Mouse (Mus musculus) myocyte (in vitro differentiated cells): ENCODE measurements around the gene Inafm2. TPM values are rescaled to one million over a fixed set of nuclear protein-coding genes. Genes with fewer than 3 reads are reported as not detected.

Source experiments
- H3K27me3 ChIP-seq: one replicate; pipeline ENCODE4 v1.6.1; 2011; ENCODE audit not compliant: control insufficient read depth, insufficient read depth, insufficient read length
- H3K36me3 ChIP-seq: one replicate; pipeline ENCODE4 v1.6.1; 2011; ENCODE audit not compliant: control insufficient read depth, insufficient read depth
- H3K4me2 ChIP-seq: one replicate; pipeline ENCODE4 v1.6.1; 2011; ENCODE audit warnings: low read depth, control low read depth
- H3K4me3 ChIP-seq: one replicate; pipeline ENCODE4 v1.5.1; 2011; ENCODE audit warnings: mild to moderate bottlenecking, control low read depth, moderate library complexity
- H3K79me2 ChIP-seq: one replicate; pipeline ENCODE4 v1.6.1; 2011; ENCODE audit not compliant: control insufficient read depth, insufficient read depth
- H3ac ChIP-seq: one replicate; pipeline ENCODE4 v1.6.1; 2011; ENCODE audit not compliant: control insufficient read depth, insufficient read length
- CEBPB ChIP-seq: IDR thresholded peaks from 2 replicates; pipeline ENCODE4 v1.6.1; 2011; ENCODE audit warnings: mild to moderate bottlenecking, moderate library complexity; ENCODE audit not compliant: poor library complexity, insufficient read depth, severe bottlenecking
- E2F4 ChIP-seq: IDR thresholded peaks from one replicate; pipeline ENCODE4 v1.6.1; 2011; ENCODE audit warnings: mild to moderate bottlenecking, control low read depth, moderate library complexity; ENCODE audit not compliant: insufficient read depth
- MAX ChIP-seq: IDR thresholded peaks from one replicate; pipeline ENCODE4 v1.6.1; 2011; ENCODE audit warnings: low read depth, mild to moderate bottlenecking, control low read depth
- MYOD1 ChIP-seq, 3 experiments: IDR thresholded peaks; one replicate each; pipeline ENCODE4 v1.6.1; 2011; ENCODE audit warnings: control low read depth in 2 of 3, low read depth in 2 of 3, mild to moderate bottlenecking in 2 of 3, moderate library complexity in 1 of 3; ENCODE audit not compliant: insufficient read length in 2 of 3, control insufficient read depth in 1 of 3
- MYOG ChIP-seq, 3 experiments: IDR thresholded peaks; one replicate each; pipeline ENCODE4 v1.6.1; 2011; ENCODE audit warnings: control low read depth in 2 of 3, low read depth in 2 of 3, mild to moderate bottlenecking in 2 of 3; ENCODE audit not compliant: insufficient read length in 2 of 3, control insufficient read depth in 1 of 3, insufficient read depth in 1 of 3
- POLR2A ChIP-seq: IDR thresholded peaks from one replicate; pipeline ENCODE4 v1.6.1; 2011; ENCODE audit warnings: low read depth, mild to moderate bottlenecking, control low read depth, moderate library complexity; ENCODE audit not compliant: insufficient read length
- POLR2AphosphoS2 ChIP-seq: IDR thresholded peaks from one replicate; pipeline ENCODE4 v1.6.1; 2011; ENCODE audit warnings: low read depth, control low read depth; ENCODE audit not compliant: insufficient read length
- REST ChIP-seq: IDR thresholded peaks from one replicate; pipeline ENCODE4 v1.6.1; 2011; ENCODE audit warnings: mild to moderate bottlenecking, control low read depth, moderate library complexity; ENCODE audit not compliant: insufficient read depth, insufficient read length
- SRF ChIP-seq: IDR thresholded peaks from one replicate; pipeline ENCODE4 v1.6.1; 2011; ENCODE audit warnings: low read depth; ENCODE audit not compliant: control insufficient read depth, insufficient read length
- TCF12 ChIP-seq: IDR thresholded peaks from one replicate; pipeline ENCODE4 v1.6.1; 2011; ENCODE audit warnings: mild to moderate bottlenecking, control low read depth; ENCODE audit not compliant: poor library complexity, insufficient read depth, severe bottlenecking
- TCF3 ChIP-seq: IDR thresholded peaks from one replicate; pipeline ENCODE4 v1.6.1; 2011; ENCODE audit warnings: low read depth, control low read depth; ENCODE audit not compliant: insufficient read length
- USF1 ChIP-seq: IDR thresholded peaks from one replicate; pipeline ENCODE4 v1.6.1; 2011; ENCODE audit warnings: low read depth, mild to moderate bottlenecking, control low read depth, moderate library complexity
- polyA plus RNA-seq: library from polyadenylated mRNA; unstranded; fragments of >200 nt; fragmentation: generic; extraction: Trizol; gene quantifications from one replicate; pipeline ENCODE4 v1.2.1, GENCODE M21; 2012; ENCODE audit warnings: missing spikeins

Inafm2 gene
- polyA plus RNA-seq, 1 experiment: 10.5 TPM

DNA sequence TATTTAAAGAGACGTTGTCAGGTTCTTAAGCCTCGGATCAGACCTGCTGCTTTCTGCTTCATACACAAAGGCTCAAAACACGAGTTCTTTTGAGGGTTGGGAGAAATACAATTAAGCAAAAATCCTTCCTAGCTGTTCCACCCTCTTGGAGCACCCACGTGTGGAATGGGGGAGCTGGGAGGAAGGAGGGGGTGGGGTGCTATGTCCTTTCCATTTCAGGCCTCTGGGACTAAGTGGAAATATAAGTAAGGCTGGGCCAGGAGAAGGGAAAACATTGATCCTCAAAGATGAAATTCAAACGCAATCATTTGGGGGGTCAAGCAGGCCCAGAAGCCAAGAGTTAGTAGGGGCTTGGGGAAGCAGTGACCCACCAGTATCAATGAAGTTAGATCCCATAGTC is 44.4 kb upstream of the Inafm2 start:
- H3K36me3 ChIP-seq: no peaks in the 10 kb centered on the region
- H3K4me2 ChIP-seq: no peak overlapping the region
- H3K4me3 ChIP-seq: no peak overlapping the region
- no peaks in the 10 kb centered on the region for H3K79me2 ChIP-seq
- H3ac ChIP-seq: no peak overlapping the region
- H3K27me3 ChIP-seq: peaks cover 44% of the 10 kb centered on the region
- TF ChIP-seq USF1 (no peak), TCF3 (no peak), SRF (no peak), POLR2A (no peak), MAX (no peak), POLR2AphosphoS2 (no peak), E2F4 (no peak), TCF12 (no peak), MYOG (IDR thresholded peaks at IDR 0.05; ENCODE audit: control insufficient read depth in 1 of 3, insufficient read depth in 1 of 3, insufficient read length in 2 of 3, low read depth in 2 of 3) (no peak), CEBPB (no peak)

DNA sequence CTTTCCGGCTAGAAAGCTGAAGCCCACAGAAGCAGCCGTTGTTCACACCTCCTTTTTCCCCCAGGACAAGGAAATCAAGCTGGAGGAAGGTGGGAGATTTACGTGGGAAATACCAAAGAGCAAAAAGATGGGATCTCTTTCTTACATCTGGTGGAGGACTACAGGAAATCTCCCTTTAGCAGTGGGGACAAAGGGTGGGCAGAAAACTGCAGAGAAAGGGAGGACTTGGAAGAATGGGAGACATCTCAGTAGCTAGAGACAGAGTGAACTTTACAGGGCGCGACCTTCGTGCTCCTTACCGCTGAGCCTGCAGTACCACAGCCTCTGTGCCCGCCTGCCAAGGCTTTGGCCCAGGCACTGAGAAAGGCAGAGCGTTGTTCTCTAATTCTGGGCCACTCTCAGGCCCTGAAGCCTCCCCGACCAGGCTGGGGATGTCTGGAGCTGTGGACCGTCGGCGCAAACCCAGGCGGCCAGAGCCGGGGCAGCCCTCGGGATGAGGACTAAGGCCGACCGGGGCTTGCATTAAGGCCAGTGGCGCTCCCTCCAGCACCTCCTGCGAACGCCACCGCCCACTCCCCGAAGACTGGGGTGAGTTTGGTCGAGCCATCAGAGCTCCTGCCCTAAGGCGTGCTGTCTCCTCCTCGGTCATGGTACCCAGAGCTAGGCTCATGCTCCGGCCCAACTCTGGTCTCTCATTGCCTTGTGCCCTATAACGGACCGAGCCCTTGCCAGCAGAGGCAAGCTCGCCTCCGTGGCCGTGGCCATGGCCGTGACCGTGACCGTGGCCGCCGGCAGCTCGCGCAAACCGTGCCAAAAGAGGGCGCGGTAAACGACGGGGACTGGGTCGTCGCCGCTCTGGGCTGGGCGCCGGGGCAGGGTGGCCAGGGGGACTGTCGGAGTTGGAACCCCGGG is 43.3 kb upstream of the Inafm2 start:
- H3K4me3 ChIP-seq: no peak overlapping the region

DNA sequence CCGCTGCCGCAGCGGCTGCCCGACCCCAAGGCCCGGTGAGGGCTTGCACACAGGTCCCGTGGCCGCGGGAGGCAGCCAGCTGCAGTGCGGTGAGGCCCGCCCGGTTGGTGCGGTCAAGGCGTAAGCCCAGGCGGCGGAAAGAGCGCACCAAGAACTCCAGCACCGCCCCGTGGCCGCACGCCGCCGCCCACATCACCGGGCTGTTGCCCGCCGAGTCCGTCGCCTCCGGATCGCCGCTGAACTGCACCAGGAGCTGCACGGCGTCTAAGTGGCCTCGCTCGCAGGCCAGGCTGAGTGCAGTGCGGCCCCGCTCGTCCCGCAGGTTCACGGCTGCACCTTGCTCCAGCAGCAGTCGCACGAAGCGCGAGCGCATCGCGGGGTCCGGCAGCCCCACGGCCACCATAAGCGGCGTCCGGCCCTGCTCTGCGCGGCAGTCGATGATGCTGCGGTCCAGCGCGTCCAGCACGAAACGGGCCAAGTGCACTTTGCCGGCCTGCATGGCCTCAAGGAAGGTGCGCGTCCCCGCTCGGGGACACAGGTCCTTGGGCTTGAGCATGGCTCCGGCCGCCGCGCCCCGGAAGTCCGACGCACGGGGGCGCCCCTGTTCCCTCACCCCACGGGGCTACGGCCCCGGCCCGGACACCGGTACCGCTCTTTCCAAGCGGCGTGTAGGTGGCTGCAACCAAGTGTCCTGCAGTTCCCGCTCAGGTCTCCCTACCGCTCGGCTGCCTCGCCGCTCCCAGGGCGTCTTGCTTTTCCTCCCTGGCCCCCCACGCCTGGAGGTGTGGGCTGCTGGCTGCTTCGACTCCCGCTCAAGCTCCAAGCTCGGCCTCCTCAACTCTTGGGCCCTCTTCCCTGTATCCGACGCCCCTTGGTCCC is 42.4 kb upstream of the Inafm2 start:
- TF ChIP-seq POLR2A (no peak), USF1 (no peak), REST (no peak), TCF12 (no peak), CEBPB (no peak), TCF3 (no peak), MYOG (IDR thresholded peaks at IDR 0.05; ENCODE audit: control insufficient read depth in 1 of 3, insufficient read depth in 1 of 3, insufficient read length in 2 of 3, low read depth in 2 of 3) (peak in 2 of 3 experiments; percentile 53 to 76), SRF (no peak), POLR2AphosphoS2 (no peak), MYOD1 (IDR thresholded peaks at IDR 0.05; ENCODE audit: control insufficient read depth in 1 of 3, insufficient read length in 2 of 3, low read depth in 2 of 3) (peak in 2 of 3 experiments; percentile 32 to 47)
- Histone ChIP-seq H3K4me3 (no peak overlapping the region), H3K27me3 (peaks cover 44% of the 10 kb centered on the region), H3K4me2 (peak overlapping the region; percentile 74), H3ac (no peak overlapping the region), H3K79me2 (no peaks in the 10 kb centered on the region), H3K36me3 (no peaks in the 10 kb centered on the region)

More for the DNA sequence above, 43.3 kb upstream of the Inafm2 start:
- no peak for TF ChIP-seq TCF12
- TF ChIP-seq MYOG (IDR thresholded peaks at IDR 0.05; ENCODE audit: control insufficient read depth in 1 of 3, insufficient read depth in 1 of 3, insufficient read length in 2 of 3, low read depth in 2 of 3): no peak
- no peak for TF ChIP-seq POLR2A
- TF ChIP-seq USF1: no peak
- no peak for TF ChIP-seq TCF3
- TF ChIP-seq CEBPB: no peak
- no peak for TF ChIP-seq MYOD1 (IDR thresholded peaks at IDR 0.05; ENCODE audit: control insufficient read depth in 1 of 3, insufficient read length in 2 of 3, low read depth in 2 of 3)
- no peak for TF ChIP-seq E2F4
- TF ChIP-seq POLR2AphosphoS2: no peak
- TF ChIP-seq SRF: no peak
- TF ChIP-seq REST: no peak
- TF ChIP-seq MAX: no peak
- Histone ChIP-seq H3K4me2 (peak overlapping the region; percentile 74), H3K36me3 (no peaks in the 10 kb centered on the region), H3K27me3 (peaks cover 44% of the 10 kb centered on the region), H3ac (no peak overlapping the region), H3K79me2 (no peaks in the 10 kb centered on the region)

DNA sequence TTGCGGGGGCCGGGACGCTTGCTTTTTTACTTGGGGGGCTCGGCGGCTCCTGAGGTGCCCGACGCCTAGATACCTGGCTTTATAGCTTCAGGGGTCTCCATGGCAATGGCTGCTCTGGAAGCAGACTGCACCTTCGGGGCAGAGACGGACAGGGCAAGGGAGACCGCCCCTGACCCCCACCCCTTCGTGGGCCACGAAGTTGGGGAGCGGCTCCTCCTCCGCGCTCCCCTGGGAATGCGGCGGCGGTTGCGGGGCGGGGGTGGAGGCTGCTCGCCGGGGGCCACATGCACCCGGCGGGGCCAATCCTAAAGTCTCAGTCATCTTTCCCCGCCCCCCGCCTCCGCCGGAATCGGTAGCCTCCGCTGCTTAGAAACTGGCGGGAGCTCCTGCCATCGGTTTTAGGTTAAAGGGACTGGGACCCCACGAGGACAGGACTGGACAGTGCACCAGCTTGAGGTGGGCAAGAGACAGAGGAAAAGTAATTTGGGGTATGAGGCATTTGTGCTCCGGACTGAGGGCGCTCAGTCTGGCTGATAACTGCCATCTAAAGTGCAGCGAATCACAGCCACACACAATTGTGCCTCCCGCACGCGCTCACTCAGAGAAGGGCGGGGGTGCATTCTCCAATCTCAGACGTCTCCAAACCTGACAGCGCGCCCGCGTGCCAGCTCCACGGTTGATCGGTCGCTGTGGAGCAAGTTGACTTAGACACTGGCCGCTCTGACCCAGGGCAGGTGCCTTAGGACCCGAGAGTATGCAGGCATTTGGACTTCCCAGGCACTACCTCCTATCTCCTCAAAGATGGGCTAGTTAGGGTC is 41.4 kb upstream of the Inafm2 start, which contains the start of gene Ankrd63:
Ankrd63 (minus strand) TSS at position 51 of the 818 bp plus-strand sequence.
- Histone ChIP-seq H3K4me2 (peak within 1 kb of the TSS; percentile 74), H3K4me3 (no peak within 1 kb of the TSS), H3K79me2 (no peaks in the 10 kb centered on the region), H3ac (no peak within 1 kb of the TSS), H3K27me3 (peaks cover 47% of the 10 kb centered on the region), H3K36me3 (no peaks in the 10 kb centered on the region)
- no peak for TF ChIP-seq TCF12
- no peak for TF ChIP-seq MAX
- no peak for TF ChIP-seq MYOG (IDR thresholded peaks at IDR 0.05; ENCODE audit: control insufficient read depth in 1 of 3, insufficient read depth in 1 of 3, insufficient read length in 2 of 3, low read depth in 2 of 3)
- no peak for TF ChIP-seq CEBPB
- TF ChIP-seq USF1: no peak
- TF ChIP-seq MYOD1 (IDR thresholded peaks at IDR 0.05; ENCODE audit: control insufficient read depth in 1 of 3, insufficient read length in 2 of 3, low read depth in 2 of 3): no peak
- no peak for TF ChIP-seq REST
- no peak for TF ChIP-seq POLR2AphosphoS2
- no peak for TF ChIP-seq TCF3
- no peak for TF ChIP-seq E2F4
- no peak for TF ChIP-seq SRF
- TF ChIP-seq POLR2A: no peak
